In the genomic region with DNA sequence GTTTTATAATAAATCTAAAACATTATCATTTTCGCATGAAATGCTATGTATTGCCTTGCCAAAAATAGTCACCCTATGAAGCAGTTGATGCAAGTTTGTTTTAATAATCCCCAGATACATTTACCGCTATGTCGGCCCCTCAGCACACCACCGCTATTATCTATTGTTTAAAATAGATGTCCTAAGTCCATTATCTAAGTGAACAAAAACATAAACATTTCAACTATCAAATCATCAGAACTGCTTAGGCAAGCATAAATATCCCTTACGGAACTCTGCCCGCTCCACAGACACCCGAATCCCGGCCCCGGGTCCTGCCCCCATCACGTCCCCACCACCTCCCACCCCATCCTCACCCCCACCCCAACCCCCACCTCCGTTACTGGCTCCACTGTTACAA, we compare ENCODE assay signal across 20 mouse cellular contexts.
DNase-seq lines count a peak whose midpoint lies in the region; ATAC-seq and TF ChIP-seq lines count a peak whose summit lies in the region.
"Had no signal": no experiment of that assay in that cellular context is flagged by ENCODE, and none has a peak within 500 bp of the region (broad histone marks: within the 10 kb centered on the region; RNA-seq: fewer than 3 reads in every experiment).

No protein-coding gene starts in this region.

- peaks cover 8% of the 10 kb centered on the region for H3K4me1 ChIP-seq in liver, embryonic 11.5 days (replicated peaks; ENCODE audit: control insufficient read depth, insufficient read depth, low read length)
- H3K4me1 ChIP-seq in G1E (ENCODE audit: insufficient read depth, low read depth, low read length): peaks cover 54% of the 10 kb centered on the region
- H3K4me1 ChIP-seq in liver, embryonic 15.5 days (replicated peaks): peaks cover 31% of the 10 kb centered on the region
- H3K4me1 ChIP-seq: embryonic facial prominence, embryonic 15.5 days; forebrain, embryonic 10.5 days; hindbrain, embryonic 15.5 days had no signal

- ATAC-seq in liver, embryonic 11.5 days (replicated peaks; ENCODE audit: low FRiP score): no peak
- peak; percentile 29 for ATAC-seq in G1E (ENCODE audit: extremely low read depth, insufficient number of reproducible peaks, low FRiP score, poor library complexity, severe bottlenecking)
- ATAC-seq in liver, embryonic 15.5 days (ENCODE audit: insufficient read depth): no peak
- ATAC-seq: forebrain, embryonic 14.5 days had no signal

- no peaks in the 10 kb centered on the region for H3K36me3 ChIP-seq in liver, embryonic 11.5 days (ENCODE audit: control insufficient read depth, insufficient read depth, low read length)
- H3K36me3 ChIP-seq in G1E (replicated peaks): no peaks in the 10 kb centered on the region
- no peaks in the 10 kb centered on the region for H3K36me3 ChIP-seq in liver, embryonic 15.5 days (replicated peaks)
- H3K36me3 ChIP-seq: embryonic facial prominence, embryonic 15.5 days; forebrain, embryonic 10.5 days; hindbrain, embryonic 15.5 days had no signal

- peak overlapping the region; percentile 77 for H3K27ac ChIP-seq in liver, embryonic 11.5 days (ENCODE audit: low read depth, low read length)
- H3K27ac ChIP-seq in liver, embryonic 15.5 days (replicated peaks): peak overlapping the region; percentile 94
- H3K27ac ChIP-seq: embryonic facial prominence, embryonic 15.5 days; forebrain, embryonic 10.5 days; hindbrain, embryonic 15.5 days had no signal

- no peak overlapping the region for H3K4me2 ChIP-seq in liver, embryonic 11.5 days
- peak overlapping the region; percentile 57; the same call in 1 of the 2 replicates for H3K4me2 ChIP-seq in liver, embryonic 15.5 days
- H3K4me2 ChIP-seq: embryonic facial prominence, embryonic 15.5 days; hindbrain, embryonic 15.5 days had no signal

- no peak for TF ChIP-seq CTCF in G1E (IDR thresholded peaks at IDR 0.05; ENCODE audit: low read depth, low read length)

- H3K9me3 ChIP-seq in liver, embryonic 11.5 days (ENCODE audit: control insufficient read depth, low read length): no peaks in the 10 kb centered on the region
- H3K9me3 ChIP-seq in G1E (replicated peaks): no peaks in the 10 kb centered on the region
- H3K9me3 ChIP-seq in liver, embryonic 15.5 days (replicated peaks): no peaks in the 10 kb centered on the region
- H3K9me3 ChIP-seq: embryonic facial prominence, embryonic 15.5 days; forebrain, embryonic 10.5 days; hindbrain, embryonic 15.5 days had no signal

- 77% methylated on average over 11 of the region's 11 CpGs for WGBS in liver, embryonic 11.5 days
- WGBS in liver, embryonic 15.5 days (ENCODE audit: insufficient replicate concordance): 74% methylated on average over 11 of the region's 11 CpGs

- H3K9ac ChIP-seq in liver, embryonic 11.5 days (ENCODE audit: low read depth, low read length): no peak overlapping the region
- H3K9ac ChIP-seq in liver, embryonic 15.5 days: no peak overlapping the region
- H3K9ac ChIP-seq: embryonic facial prominence, embryonic 15.5 days; hindbrain, embryonic 15.5 days had no signal

- H3K4me3 ChIP-seq in liver, embryonic 11.5 days (ENCODE audit: low read depth, low read length): no peak overlapping the region
- no peak overlapping the region; the same call in 1 of the 2 replicates for H3K4me3 ChIP-seq in G1E (ENCODE audit: low read depth, low read length)
- H3K4me3 ChIP-seq in liver, embryonic 15.5 days (replicated peaks): no peak overlapping the region
- H3K4me3 ChIP-seq: embryonic facial prominence, embryonic 15.5 days; forebrain, embryonic 10.5 days; hindbrain, embryonic 15.5 days had no signal

- no peaks in the 10 kb centered on the region for H3K27me3 ChIP-seq in liver, embryonic 11.5 days (replicated peaks; ENCODE audit: control insufficient read depth, insufficient read depth, low read length)
- H3K27me3 ChIP-seq in G1E (ENCODE audit: insufficient read depth, low read length): no peaks in the 10 kb centered on the region
- H3K27me3 ChIP-seq in liver, embryonic 15.5 days: no peaks in the 10 kb centered on the region
- H3K27me3 ChIP-seq: CH12.LX; embryonic facial prominence, embryonic 15.5 days; hindbrain, embryonic 15.5 days had no signal

- DNase-seq in liver, embryonic 11.5 days (ENCODE audit: low spot score): no peak
- DNase-seq in liver: no peak
- DNase-seq in G1E (ENCODE audit: low spot score): no peak
- DNase-seq in MEL-GATA-1-ER (ENCODE audit: extremely low read depth, low read depth): peak; percentile 10
- no peak for DNase-seq in frontal cortex, postnatal 10 days (ENCODE audit: low spot score in 2 of 2)
- no peak for DNase-seq in adrenal gland, adult 8-10 months
- DNase-seq: adrenal gland, adult 2 months; cerebellum, adult 11 months; cerebellum, adult 8-10 months; cerebellum, postnatal 14 days; embryo, embryonic 11 days; gastrocnemius, postnatal 36 days; heart, adult 11 months; heart, postnatal 36 days had no signal
